Mouse (Mus musculus): ENCODE data around the gene Pard3.

DNA sequence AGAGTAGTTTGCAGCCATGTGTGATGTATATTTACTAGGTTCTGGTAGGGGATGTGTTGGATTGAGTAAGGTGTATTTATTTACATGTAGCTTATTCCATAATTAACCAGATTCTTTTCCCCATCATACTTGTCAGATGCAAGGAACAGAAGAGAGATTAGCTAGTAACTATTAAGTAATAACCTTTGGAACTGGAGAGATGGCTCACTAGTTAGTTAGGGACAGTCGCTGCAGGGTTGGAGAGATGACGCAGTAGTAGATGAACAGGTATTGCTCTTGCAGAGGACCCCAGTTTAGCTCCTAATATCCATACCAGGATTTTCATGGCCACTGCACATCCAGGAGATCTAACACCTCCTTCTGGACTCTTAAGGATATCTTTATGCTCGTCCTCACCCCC, 207.5 kb downstream of the Pard3 start:
- TF ChIP-seq CTCF (IDR thresholded peaks at IDR 0.05; ENCODE audit: borderline replicate concordance, control insufficient read depth, extremely low read depth, insufficient read depth, low read length, poor library complexity) (no peak), POLR2A (IDR thresholded peaks at IDR 0.05; ENCODE audit: control insufficient read depth, extremely low read depth, insufficient read depth, low read length, poor library complexity) (no peak)
